Mouse (Mus musculus): ENCODE measurements around the gene Mat1a.

- TF ChIP-seq POLR2A (IDR thresholded peaks at IDR 0.05; ENCODE audit: control insufficient read depth, extremely low read depth, insufficient read depth, low read length, poor library complexity) = no peak
- no peak for TF ChIP-seq CTCF (IDR thresholded peaks at IDR 0.05; ENCODE audit: borderline replicate concordance, control insufficient read depth, extremely low read depth, insufficient read depth, low read length, poor library complexity)
These were observed 26.7 kb downstream of the Mat1a start, which contains the start of gene Sftpa1 for GRCm38 (mm10) chr14:41131540-41131939.
